Mouse (Mus musculus) cerebellum, adult 11-12 months (tissue): ENCODE measurements around the gene Ccl2.

ENCODE experiments used
- DNase-seq: peaks from one replicate; pipeline ENCODE4 v3.0.0; 2022

Ccl2 gene

GRCm38 (mm10) chr11:82035356-82035755 lies at the start of gene Ccl2:
Gene Ccl2 (plus strand): TSS chr11:82035571.
- peak; percentile 11 for DNase-seq

- DNase-seq = peak; percentile 33
Measured at GRCm38 (mm10) chr11:81996172-81996841, 39.1 kb upstream of the Ccl2 start.

- no peak for DNase-seq
Measured at GRCm38 (mm10) chr11:81997085-81997484, 38.3 kb upstream of the Ccl2 start.

- DNase-seq = no peak
Measured at GRCm38 (mm10) chr11:81998646-81999045, 36.7 kb upstream of the Ccl2 start.

- no peak for DNase-seq
Measured at GRCm38 (mm10) chr11:81999469-81999868, 35.9 kb upstream of the Ccl2 start.

- DNase-seq = no peak
Measured at GRCm38 (mm10) chr11:82000581-82000980, 34.8 kb upstream of the Ccl2 start.

GRCm38 (mm10) chr11:82004810-82005209 lies 30.6 kb upstream of the Ccl2 start:
- no peak for DNase-seq

GRCm38 (mm10) chr11:82006796-82007423 lies 28.5 kb upstream of the Ccl2 start:
- no peak for DNase-seq

- no peak for DNase-seq
Measured at GRCm38 (mm10) chr11:82010115-82010514, 25.3 kb upstream of the Ccl2 start.

GRCm38 (mm10) chr11:82011411-82012193 lies 23.8 kb upstream of the Ccl2 start:
- no peak for DNase-seq

GRCm38 (mm10) chr11:82013756-82014155 lies 21.6 kb upstream of the Ccl2 start:
- no peak for DNase-seq

- no peak for DNase-seq
Measured at GRCm38 (mm10) chr11:82015066-82015465, 20.3 kb upstream of the Ccl2 start.

GRCm38 (mm10) chr11:82016181-82016780 lies 19.1 kb upstream of the Ccl2 start:
- no peak for DNase-seq

GRCm38 (mm10) chr11:82019389-82019788 lies 16.0 kb upstream of the Ccl2 start:
- DNase-seq = no peak

- DNase-seq = no peak
Measured at GRCm38 (mm10) chr11:82019793-82020192, 15.6 kb upstream of the Ccl2 start.

GRCm38 (mm10) chr11:82021406-82021805 lies 14.0 kb upstream of the Ccl2 start:
- no peak for DNase-seq

- DNase-seq = no peak
Measured at GRCm38 (mm10) chr11:82022504-82023056, 12.8 kb upstream of the Ccl2 start.

GRCm38 (mm10) chr11:82023769-82024168 lies 11.6 kb upstream of the Ccl2 start:
- no peak for DNase-seq

GRCm38 (mm10) chr11:82030171-82030570 lies 5.2 kb upstream of the Ccl2 start:
- no peak for DNase-seq

- DNase-seq = no peak
Measured at GRCm38 (mm10) chr11:82032136-82032535, 3.2 kb upstream of the Ccl2 start.

GRCm38 (mm10) chr11:82032678-82033344 lies 2.6 kb upstream of the Ccl2 start:
- no peak for DNase-seq

- no peak for DNase-seq
Measured at GRCm38 (mm10) chr11:82034446-82034845, 925 bp upstream of the Ccl2 start.

GRCm38 (mm10) chr11:82035857-82036256 lies 486 bp downstream of the Ccl2 start:
- no peak for DNase-seq
